Mouse (Mus musculus) ovary, adult 18-20 months (tissue): ENCODE results near the gene Chpf.
A peak's percentile ranks its signal among the peaks of the same experiment; 100 is the strongest.

Source experiments
- DNase-seq: peaks from one replicate; pipeline ENCODE4 v3.0.0; 2022; ENCODE audit warnings: low spot score, mixed read lengths

The Chpf gene

GRCm38 (mm10) chr1:75440661-75441060 lies 38.4 kb downstream of the Chpf start:
- no peak for DNase-seq

- no peak for DNase-seq
Measured at GRCm38 (mm10) chr1:75438782-75439181, 40.3 kb downstream of the Chpf start.

DNA sequence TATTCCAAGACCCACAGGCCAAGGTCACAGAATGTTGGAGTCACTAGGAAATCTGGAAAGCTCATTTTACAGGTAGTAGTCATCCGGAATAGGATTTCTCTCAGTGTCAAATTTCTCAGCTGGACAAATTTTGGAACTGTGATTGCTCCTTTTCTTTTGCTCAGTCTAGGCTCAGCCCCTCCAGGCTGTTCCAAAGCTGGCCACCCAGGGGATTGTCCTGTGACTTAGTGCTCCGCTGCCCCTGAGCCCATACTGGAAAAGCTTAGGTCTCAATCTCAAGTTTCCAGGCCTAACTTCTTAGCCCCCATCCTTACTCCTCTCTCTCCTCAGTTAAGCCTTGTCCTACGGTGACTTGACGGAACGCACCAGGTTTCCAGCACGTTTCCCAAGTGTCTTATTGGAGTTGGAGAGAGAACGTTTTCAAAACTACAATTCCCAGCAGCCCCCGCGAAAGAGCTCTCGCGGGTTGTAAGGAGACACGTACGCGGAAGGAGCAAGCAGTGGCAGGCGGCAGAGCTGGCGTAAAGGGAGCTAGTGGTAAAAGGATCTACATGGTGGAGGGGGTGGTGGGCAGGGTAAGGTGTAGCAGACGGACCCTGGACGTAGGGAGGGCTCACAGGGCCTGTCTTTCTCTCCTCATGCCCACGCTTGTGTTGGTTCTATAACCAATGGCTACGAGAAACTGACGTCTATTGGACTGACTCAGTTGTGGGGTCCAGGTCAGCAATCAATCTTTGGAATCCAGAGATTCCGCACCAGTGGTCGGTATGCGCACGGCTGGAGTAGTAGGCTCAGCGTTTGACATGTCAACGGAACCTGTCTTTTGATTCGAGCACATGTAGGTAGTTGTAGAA lies 43.4 kb downstream of the Chpf start, which contains the start of gene Gmppa:
Gmppa (plus strand) TSS at position 456 of the 854 bp plus-strand sequence.
- DNase-seq: peak; percentile 71

DNA sequence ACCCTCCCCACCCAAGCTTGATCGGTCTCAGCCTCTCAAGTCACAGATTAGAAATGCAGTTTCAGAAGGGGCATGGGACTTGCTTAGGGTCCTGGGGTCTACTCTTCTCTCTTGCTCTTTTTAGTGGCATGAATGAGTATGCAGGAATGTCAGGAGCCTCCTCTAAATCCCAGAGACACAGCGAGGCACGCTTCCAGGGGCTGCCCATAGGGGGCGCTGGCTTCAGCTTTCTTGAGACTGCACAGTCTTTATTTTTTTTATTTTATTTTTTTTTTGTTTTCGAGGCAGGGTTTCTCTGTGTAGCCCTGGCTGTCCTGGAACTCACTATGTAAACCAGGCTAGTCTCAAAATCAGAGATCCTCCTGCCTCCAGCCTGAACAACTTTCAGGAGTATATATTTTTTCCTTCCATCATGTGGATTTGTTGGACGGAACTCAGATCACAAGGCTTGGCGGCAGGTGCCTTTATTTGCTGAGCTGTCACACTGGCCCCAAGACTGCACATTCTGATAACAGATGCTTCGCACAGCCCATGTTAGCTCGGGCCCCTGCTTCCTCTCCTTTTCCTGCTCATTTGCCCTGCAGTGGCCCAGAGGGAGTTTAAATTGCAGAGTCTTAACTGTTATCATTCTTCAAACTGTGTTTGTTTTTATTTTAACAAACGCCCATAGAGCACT lies 53.2 kb downstream of the Chpf start:
- no peak for DNase-seq
